Mouse (Mus musculus) bone marrow macrophage, adult 2 months (primary cell): ENCODE data around the gene Cd163l1. TPM values are rescaled to one million over a fixed set of nuclear protein-coding genes. Genes with fewer than 3 reads are reported as not detected.

Experiments
- H3K27ac ChIP-seq: 2 replicates; pipeline ENCODE4 v1.5.1; 2012; ENCODE audit warnings: low read depth, low read length; ENCODE audit not compliant: insufficient read depth
- H3K4me1 ChIP-seq: 2 replicates; pipeline ENCODE4 v1.6.1; 2012; ENCODE audit warnings: low read length; ENCODE audit not compliant: control insufficient read depth, insufficient read depth
- H3K4me3 ChIP-seq: 2 replicates; pipeline ENCODE4 v1.5.1; 2012; ENCODE audit warnings: mild to moderate bottlenecking, low read length, moderate library complexity; ENCODE audit not compliant: insufficient read depth
- CTCF ChIP-seq: IDR thresholded peaks from 2 replicates; pipeline ENCODE4 v1.5.1; 2012; ENCODE audit warnings: low read depth, mild to moderate bottlenecking, low read length, moderate library complexity
- POLR2A ChIP-seq: IDR thresholded peaks from 2 replicates; pipeline ENCODE4 v1.6.1; 2012; ENCODE audit warnings: mild to moderate bottlenecking, low read depth, low read length, borderline replicate concordance
- polyA plus RNA-seq: library from polyadenylated mRNA; stranded (reverse); fragments of >200 nt; gene quantifications from 2 replicates; pipeline ENCODE4 v1.2.4, GENCODE M21; 2012; ENCODE audit not compliant: missing spikeins, insufficient read depth, insufficient read length

The Cd163l1 gene
- polyA plus RNA-seq, 1 experiment: not detected

GRCm38 (mm10) chr7:140208677-140209076 lies 9.4 kb upstream of the Cd163l1 start:
- no peaks in the 10 kb centered on the region for H3K4me1 ChIP-seq
- H3K4me3 ChIP-seq: no peak overlapping the region
- no peak for TF ChIP-seq POLR2A
- no peak for TF ChIP-seq CTCF
- no peak overlapping the region for H3K27ac ChIP-seq

GRCm38 (mm10) chr7:140213841-140214240 lies 4.2 kb upstream of the Cd163l1 start:
- H3K4me1 ChIP-seq: no peaks in the 10 kb centered on the region
- no peak overlapping the region for H3K27ac ChIP-seq
- TF ChIP-seq POLR2A (no peak), CTCF (no peak)

DNA sequence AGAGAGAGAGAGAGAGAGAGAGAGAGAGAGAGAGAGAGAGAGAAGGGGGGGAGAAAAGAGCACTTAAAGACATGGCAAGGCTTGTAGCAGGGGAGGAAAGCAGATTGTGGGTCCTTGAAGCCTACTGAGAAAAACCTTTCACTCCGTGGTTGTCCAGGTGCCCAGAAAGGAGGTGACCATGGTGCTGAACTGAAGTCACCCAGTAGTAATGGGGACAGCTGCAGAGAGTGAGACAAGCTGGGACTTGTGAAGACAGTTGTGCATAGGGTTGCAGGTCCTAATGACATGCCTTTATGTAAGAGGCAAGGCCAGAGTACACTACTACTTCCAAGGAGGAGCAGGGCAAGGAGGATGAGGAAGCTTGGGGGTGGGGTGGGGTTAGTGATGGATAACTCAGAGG lies 1.2 kb downstream of the Cd163l1 start:
- Histone ChIP-seq H3K27ac (no peak overlapping the region), H3K4me3 (no peak overlapping the region)
- TF ChIP-seq CTCF (no peak), POLR2A (no peak)

More at GRCm38 (mm10) chr7:140213841-140214240, 4.2 kb upstream of the Cd163l1 start:
- no peak overlapping the region for H3K4me3 ChIP-seq

GRCm38 (mm10) chr7:140220375-140220774 lies 2.3 kb downstream of the Cd163l1 start:
- Histone ChIP-seq H3K27ac (no peak overlapping the region), H3K4me3 (no peak overlapping the region), H3K4me1 (no peaks in the 10 kb centered on the region)
- TF ChIP-seq CTCF: no peak
- TF ChIP-seq POLR2A: no peak

More for the DNA sequence above, 1.2 kb downstream of the Cd163l1 start:
- H3K4me1 ChIP-seq: no peaks in the 10 kb centered on the region

GRCm38 (mm10) chr7:140224209-140224608 lies 6.1 kb downstream of the Cd163l1 start:
- Histone ChIP-seq H3K27ac (no peak overlapping the region), H3K4me3 (no peak overlapping the region), H3K4me1 (no peaks in the 10 kb centered on the region)
- no peak for TF ChIP-seq POLR2A
- no peak for TF ChIP-seq CTCF

- no peak for TF ChIP-seq CTCF
- TF ChIP-seq POLR2A: no peak
- Histone ChIP-seq H3K4me3 (no peak overlapping the region), H3K27ac (no peak overlapping the region), H3K4me1 (no peaks in the 10 kb centered on the region)
Observed at GRCm38 (mm10) chr7:140228476-140228875, 10.4 kb downstream of the Cd163l1 start.

DNA sequence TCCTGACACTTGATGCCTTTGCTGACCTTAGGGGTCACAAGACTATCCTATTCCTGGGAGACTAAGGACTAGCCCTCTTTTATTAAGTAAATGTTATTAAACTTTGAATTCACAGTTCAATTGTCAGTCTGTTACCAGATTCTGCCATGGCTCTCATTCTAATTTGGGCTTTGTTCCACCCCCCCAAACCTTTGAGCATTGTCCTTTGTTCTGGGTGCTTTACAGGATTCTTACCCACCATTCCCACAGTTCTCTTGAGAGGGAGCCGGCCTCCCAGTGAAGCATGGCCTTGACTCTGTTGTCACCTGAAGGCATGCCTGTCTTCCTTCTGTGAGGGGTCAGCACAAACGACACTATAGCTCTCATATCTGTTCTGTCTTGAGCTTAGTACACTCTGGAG lies 13.0 kb downstream of the Cd163l1 start:
- no peak overlapping the region for H3K4me3 ChIP-seq
- TF ChIP-seq POLR2A: no peak
- no peak for TF ChIP-seq CTCF
- H3K27ac ChIP-seq: no peak overlapping the region
- H3K4me1 ChIP-seq: no peaks in the 10 kb centered on the region

DNA sequence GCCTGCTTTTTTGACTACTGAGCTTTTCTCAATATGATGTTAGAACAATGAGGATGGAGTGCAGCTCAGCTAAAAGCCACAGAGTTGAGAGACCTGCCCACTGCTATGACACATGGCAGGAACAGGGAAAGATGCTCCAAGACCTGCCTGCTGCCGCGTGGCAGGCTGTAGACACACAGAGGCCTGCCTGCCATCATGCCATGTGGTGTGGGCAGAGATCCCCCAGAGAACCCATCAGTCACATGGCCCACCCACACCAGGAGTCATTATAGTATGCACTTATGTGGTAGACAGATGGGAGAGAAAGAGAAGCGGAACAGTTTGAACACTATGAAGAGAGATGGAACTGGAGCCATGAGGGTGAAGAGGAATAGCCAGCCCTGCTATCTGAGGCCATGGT lies 15.6 kb downstream of the Cd163l1 start:
- TF ChIP-seq CTCF (no peak), POLR2A (no peak)
- Histone ChIP-seq H3K4me1 (no peaks in the 10 kb centered on the region), H3K27ac (no peak overlapping the region), H3K4me3 (no peak overlapping the region)

DNA sequence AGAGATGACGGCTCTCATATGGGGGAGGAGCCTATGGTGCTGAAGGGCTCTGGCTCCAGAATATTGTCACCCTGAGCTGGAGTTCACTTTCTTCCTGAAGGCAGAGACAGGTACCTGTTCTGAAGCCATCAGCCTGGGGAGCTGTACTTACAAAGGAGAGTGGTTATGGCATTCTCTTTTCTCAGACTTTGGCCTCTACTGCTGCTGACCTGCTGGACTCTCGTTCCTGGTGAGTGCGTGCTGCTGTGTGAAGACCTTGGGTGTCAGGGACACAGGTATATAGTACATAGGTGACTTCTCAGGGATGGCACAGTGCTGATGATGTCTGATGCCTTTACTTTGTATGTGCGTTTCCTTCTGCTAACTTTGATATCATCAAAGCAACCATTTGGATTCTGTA lies 29.1 kb downstream of the Cd163l1 start, which contains the start of gene 5830411N06Rik:
Gene 5830411N06Rik, plus strand, starts transcription at position 69 of the 400 bp plus-strand sequence.
- Histone ChIP-seq H3K4me1 (no peaks in the 10 kb centered on the region), H3K4me3 (no peak within 1 kb of the TSS), H3K27ac (no peak within 1 kb of the TSS)
- TF ChIP-seq CTCF (no peak), POLR2A (no peak)

GRCm38 (mm10) chr7:140253780-140254299 lies 35.8 kb downstream of the Cd163l1 start:
- Histone ChIP-seq H3K4me3 (no peak overlapping the region), H3K4me1 (no peaks in the 10 kb centered on the region), H3K27ac (no peak overlapping the region)
- TF ChIP-seq CTCF (no peak), POLR2A (no peak)

Other genes with a start within 250 kb of the Cd163l1 start
- not detected in 2 replicates for gene 6430531B16Rik, start 239.5 kb upstream of the Cd163l1 start, polyA plus RNA-seq
- gene Adam8, start 225.7 kb upstream of the Cd163l1 start, polyA plus RNA-seq: 240 and 334 TPM in 2 replicates
- 37.7 and 38.7 TPM in 2 replicates for gene Zfp511, start 181.9 kb upstream of the Cd163l1 start, polyA plus RNA-seq
- 17.9 and 18.5 TPM in 2 replicates for gene Tubgcp2, start 181.6 kb upstream of the Cd163l1 start, polyA plus RNA-seq
- not detected in 2 replicates for gene Msx3, start 169.2 kb upstream of the Cd163l1 start, polyA plus RNA-seq
- not detected in 2 replicates for gene Caly, start 135.7 kb upstream of the Cd163l1 start, polyA plus RNA-seq
- gene Prap1, start 124.9 kb upstream of the Cd163l1 start, polyA plus RNA-seq: not detected in 2 replicates
- 19.0 and 22.5 TPM in 2 replicates for gene Fuom, start 115.8 kb upstream of the Cd163l1 start, polyA plus RNA-seq
- 20.1 and 25.9 TPM in 2 replicates for gene Paox, start 102.5 kb upstream of the Cd163l1 start, polyA plus RNA-seq
- 44.9 and 45.7 TPM in 2 replicates for gene Echs1, start 101.8 kb upstream of the Cd163l1 start, polyA plus RNA-seq
- gene Mtg1, start 80.7 kb upstream of the Cd163l1 start, polyA plus RNA-seq: 10.5 and 10.8 TPM in 2 replicates
- not detected in 2 replicates for gene Sprn, start 63.4 kb upstream of the Cd163l1 start, polyA plus RNA-seq
- not detected in 2 replicates for gene Olfr522, start 53.5 kb upstream of the Cd163l1 start, polyA plus RNA-seq
- not detected in 2 replicates for gene Olfr523, start 45.0 kb upstream of the Cd163l1 start, polyA plus RNA-seq
- gene Olfr524, start 12.3 kb upstream of the Cd163l1 start, polyA plus RNA-seq: not detected in 2 replicates
- gene 5830411N06Rik, start 29.0 kb downstream of the Cd163l1 start, polyA plus RNA-seq: not detected in 2 replicates
- gene Olfr525, start 102.6 kb downstream of the Cd163l1 start, polyA plus RNA-seq: not detected in 2 replicates
- gene Olfr527, start 115.8 kb downstream of the Cd163l1 start, polyA plus RNA-seq: not detected in 2 replicates
- gene Olfr60, start 143.4 kb downstream of the Cd163l1 start, polyA plus RNA-seq: not detected in 2 replicates
- gene Olfr530, start 158.1 kb downstream of the Cd163l1 start, polyA plus RNA-seq: not detected in 2 replicates
- gene Olfr531, start 184.7 kb downstream of the Cd163l1 start, polyA plus RNA-seq: not detected in 2 replicates
- gene Olfr532, start 203.4 kb downstream of the Cd163l1 start, polyA plus RNA-seq: not detected in 2 replicates
- not detected in 2 replicates for gene Olfr533, start 245.1 kb downstream of the Cd163l1 start, polyA plus RNA-seq